Mouse (Mus musculus): ENCODE data around the gene Klk8. TPM values are rescaled to one million over a fixed set of nuclear protein-coding genes. Genes with fewer than 3 reads are reported as not detected.

Klk8 gene
- polyA plus RNA-seq, 1 experiment from 2014 or later: 6.4 TPM

- Histone ChIP-seq H3K27ac (replicated peaks) (no peak overlapping the region), H3K9ac (replicated peaks) (peak overlapping the region; percentile 55), H3K27me3 (peaks cover 32% of the 10 kb centered on the region), H3K36me3 (no peaks in the 10 kb centered on the region), H3K4me1 (peaks cover 20% of the 10 kb centered on the region), H3K9me3 (no peaks in the 10 kb centered on the region), H3K4me2 (replicated peaks) (peak overlapping the region; percentile 80), H3K4me3 (peak overlapping the region; percentile 52)
- ATAC-seq (replicated peaks): peak; percentile 57
- WGBS: 36% methylated on average over 13 of the region's 13 CpGs
Observed at GRCm38 (mm10) chr7:43797844-43798462, 576 bp downstream of the Klk8 start.

DNA sequence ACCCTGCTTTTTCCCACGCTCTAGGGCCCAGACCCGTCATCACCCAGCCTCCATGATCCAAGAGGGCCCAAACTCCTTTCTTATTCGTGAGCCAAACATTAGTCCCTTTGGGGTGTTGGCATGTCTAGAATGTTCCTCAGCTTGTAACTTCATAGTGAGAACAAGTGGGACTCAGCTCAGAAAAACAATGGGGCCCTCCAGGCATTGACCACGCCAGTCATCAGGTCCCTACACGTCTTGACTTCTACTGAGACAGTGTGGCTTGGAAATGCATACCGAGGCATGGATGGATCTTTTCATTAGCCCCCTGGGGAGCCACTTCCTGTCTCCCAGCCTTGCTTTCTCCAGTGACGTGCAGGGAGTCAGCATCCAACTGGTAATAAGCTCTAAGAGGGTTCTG, 2.5 kb downstream of the Klk8 start:
- Histone ChIP-seq H3K27me3 (peaks cover 27% of the 10 kb centered on the region), H3K9me3 (no peaks in the 10 kb centered on the region), H3K9ac (replicated peaks) (no peak overlapping the region), H3K27ac (replicated peaks) (no peak overlapping the region), H3K4me3 (no peak overlapping the region), H3K36me3 (no peaks in the 10 kb centered on the region), H3K4me2 (replicated peaks) (no peak overlapping the region), H3K4me1 (peaks cover 20% of the 10 kb centered on the region)
- 75% methylated on average over 7 of the region's 7 CpGs for WGBS
- ATAC-seq (replicated peaks): no peak

DNA sequence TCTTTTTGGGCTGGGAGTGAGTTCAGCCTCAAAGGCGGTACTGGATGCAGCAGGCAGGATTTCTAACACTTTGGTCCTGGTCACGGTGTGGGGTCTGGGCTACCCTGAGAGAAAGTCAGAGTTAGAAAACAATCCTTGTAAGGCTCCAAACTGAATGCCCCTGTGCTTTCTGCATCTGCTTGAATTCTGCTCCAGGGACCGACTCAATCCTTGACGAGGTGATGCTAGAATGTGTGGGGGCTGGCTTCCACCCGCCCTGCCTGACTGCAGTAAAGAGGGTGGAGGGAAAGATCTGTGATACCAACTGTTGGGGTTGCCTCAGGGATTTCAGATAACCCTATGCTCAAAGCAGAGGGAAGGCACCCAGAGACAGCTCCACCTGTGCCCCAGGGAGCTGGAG, 13.6 kb downstream of the Klk8 start, which contains the start of gene Klk7:
Gene Klk7 (plus strand): TSS at position 301 of the 400 bp plus-strand sequence.
- ATAC-seq (replicated peaks): no peak
- Histone ChIP-seq H3K9me3 (no peaks in the 10 kb centered on the region), H3K36me3 (no peaks in the 10 kb centered on the region), H3K4me3 (no peak within 1 kb of the TSS), H3K4me1 (no peaks in the 10 kb centered on the region), H3K27ac (replicated peaks) (no peak within 1 kb of the TSS), H3K27me3 (no peaks in the 10 kb centered on the region), H3K4me2 (replicated peaks) (no peak within 1 kb of the TSS), H3K9ac (replicated peaks) (no peak within 1 kb of the TSS)
- WGBS: 55% methylated on average over 5 of the region's 5 CpGs

- ATAC-seq (replicated peaks): no peak
- Histone ChIP-seq H3K4me2 (replicated peaks) (no peak overlapping the region), H3K27ac (replicated peaks) (no peak overlapping the region), H3K36me3 (no peaks in the 10 kb centered on the region), H3K27me3 (no peaks in the 10 kb centered on the region), H3K9ac (replicated peaks) (no peak overlapping the region), H3K9me3 (no peaks in the 10 kb centered on the region), H3K4me3 (no peak overlapping the region), H3K4me1 (no peaks in the 10 kb centered on the region)
- WGBS: 84% methylated on average over 7 of the region's 7 CpGs
Observed at GRCm38 (mm10) chr7:43815211-43815610, 17.8 kb downstream of the Klk8 start.

- no peak for ATAC-seq (replicated peaks)
- H3K4me1 ChIP-seq: no peaks in the 10 kb centered on the region
- no peaks in the 10 kb centered on the region for H3K27me3 ChIP-seq
Observed at GRCm38 (mm10) chr7:43816746-43817145, 19.4 kb downstream of the Klk8 start.

DNA sequence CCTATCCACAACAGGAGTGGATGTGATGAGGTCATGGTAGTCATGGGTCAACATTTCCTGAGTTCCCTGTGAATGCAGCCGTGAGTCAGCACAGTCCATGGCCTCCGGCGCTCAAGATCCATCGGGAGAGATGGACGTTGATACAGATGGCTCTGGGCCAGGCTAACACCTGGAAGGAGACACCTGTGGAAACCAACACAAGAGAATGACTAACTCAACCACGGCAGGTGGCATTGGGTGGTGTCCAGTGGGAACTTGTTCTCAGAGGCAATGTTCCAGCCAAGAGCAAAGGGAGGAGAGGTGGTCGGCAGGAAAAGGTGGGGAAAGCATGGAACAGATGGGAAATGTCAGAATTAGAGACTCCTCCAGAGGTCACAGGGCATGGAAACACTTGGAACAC, 24.2 kb downstream of the Klk8 start:
- Histone ChIP-seq H3K9me3 (no peaks in the 10 kb centered on the region), H3K4me2 (replicated peaks) (no peak overlapping the region), H3K9ac (replicated peaks) (no peak overlapping the region), H3K27me3 (no peaks in the 10 kb centered on the region), H3K4me3 (no peak overlapping the region), H3K27ac (replicated peaks) (no peak overlapping the region), H3K4me1 (no peaks in the 10 kb centered on the region), H3K36me3 (no peaks in the 10 kb centered on the region)
- WGBS: 93% methylated on average over 7 of the region's 7 CpGs
- ATAC-seq (replicated peaks): no peak

More at GRCm38 (mm10) chr7:43816746-43817145, 19.4 kb downstream of the Klk8 start:
- no peaks in the 10 kb centered on the region for H3K36me3 ChIP-seq
- H3K9ac ChIP-seq (replicated peaks): no peak overlapping the region
- H3K4me2 ChIP-seq (replicated peaks): no peak overlapping the region
- no peaks in the 10 kb centered on the region for H3K9me3 ChIP-seq
- H3K4me3 ChIP-seq: no peak overlapping the region
- H3K27ac ChIP-seq (replicated peaks): no peak overlapping the region

GRCm38 (mm10) chr7:43824199-43824598, 26.8 kb downstream of the Klk8 start, which contains the start of gene Klk6:
Gene Klk6, plus strand, starts transcription at chr7:43824499.
- Histone ChIP-seq H3K4me1 (no peaks in the 10 kb centered on the region), H3K9me3 (no peaks in the 10 kb centered on the region), H3K27me3 (no peaks in the 10 kb centered on the region), H3K4me3 (no peak within 1 kb of the TSS), H3K36me3 (no peaks in the 10 kb centered on the region), H3K27ac (replicated peaks) (no peak within 1 kb of the TSS), H3K4me2 (replicated peaks) (no peak within 1 kb of the TSS), H3K9ac (replicated peaks) (no peak within 1 kb of the TSS)
- no peak for ATAC-seq (replicated peaks)
- 81% methylated on average over 10 of the region's 10 CpGs for WGBS

DNA sequence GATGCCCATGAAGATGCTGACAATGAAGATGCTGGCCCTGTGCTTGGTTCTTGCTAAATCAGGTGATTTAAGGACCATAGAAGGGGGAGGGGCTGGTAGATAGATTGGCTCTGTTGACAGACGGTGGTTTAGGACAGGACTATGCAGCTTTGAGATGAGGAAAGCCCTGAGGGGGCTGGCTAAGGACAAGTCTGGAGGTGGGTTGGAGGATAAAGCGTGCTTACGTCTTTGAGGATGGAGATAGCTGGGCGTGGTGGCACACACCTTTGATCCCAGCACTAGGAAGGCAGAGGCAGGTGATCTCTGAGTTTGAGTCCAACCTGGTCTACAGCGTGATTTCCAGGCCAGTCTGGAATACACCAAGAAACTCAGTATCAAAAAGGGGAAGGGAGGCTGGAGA, 28.7 kb downstream of the Klk8 start:
- Histone ChIP-seq H3K27ac (replicated peaks) (no peak overlapping the region), H3K4me1 (no peaks in the 10 kb centered on the region), H3K9ac (replicated peaks) (no peak overlapping the region), H3K4me2 (replicated peaks) (no peak overlapping the region), H3K4me3 (no peak overlapping the region), H3K9me3 (no peaks in the 10 kb centered on the region), H3K36me3 (no peaks in the 10 kb centered on the region), H3K27me3 (no peaks in the 10 kb centered on the region)
- ATAC-seq (replicated peaks): no peak
- WGBS: 89% methylated on average over 5 of the region's 5 CpGs

- no peak for ATAC-seq (replicated peaks)
- no peak overlapping the region for H3K4me3 ChIP-seq
- H3K9me3 ChIP-seq: no peaks in the 10 kb centered on the region
- no peak overlapping the region for H3K4me2 ChIP-seq (replicated peaks)
- no peaks in the 10 kb centered on the region for H3K36me3 ChIP-seq
- WGBS: 82% methylated on average over 4 of the region's 4 CpGs
- no peak overlapping the region for H3K27ac ChIP-seq (replicated peaks)
- H3K4me1 ChIP-seq: no peaks in the 10 kb centered on the region
- no peaks in the 10 kb centered on the region for H3K27me3 ChIP-seq
- no peak overlapping the region for H3K9ac ChIP-seq (replicated peaks)
Observed at GRCm38 (mm10) chr7:43827706-43828105, 30.3 kb downstream of the Klk8 start.

DNA sequence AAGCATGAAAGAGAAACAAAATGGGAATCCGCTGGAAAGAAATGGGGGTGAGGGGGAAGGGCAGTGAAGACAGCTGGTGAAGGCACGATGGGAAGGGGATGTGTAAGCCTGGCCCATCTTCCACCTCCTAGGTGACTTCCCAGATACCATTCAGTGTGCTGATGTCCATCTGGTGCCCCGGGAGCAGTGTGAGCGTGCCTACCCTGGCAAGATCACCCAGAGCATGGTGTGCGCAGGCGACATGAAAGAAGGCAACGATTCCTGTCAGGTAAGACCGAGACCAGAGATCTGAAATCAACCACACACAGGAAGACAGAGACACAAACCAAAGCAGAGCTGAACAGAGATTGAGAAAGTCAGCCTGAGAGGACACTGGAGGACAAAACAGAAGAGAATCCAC, 31.6 kb downstream of the Klk8 start:
- Histone ChIP-seq H3K4me1 (no peaks in the 10 kb centered on the region), H3K9me3 (no peaks in the 10 kb centered on the region), H3K4me2 (replicated peaks) (no peak overlapping the region), H3K36me3 (no peaks in the 10 kb centered on the region), H3K27ac (replicated peaks) (no peak overlapping the region), H3K27me3 (no peaks in the 10 kb centered on the region), H3K4me3 (no peak overlapping the region), H3K9ac (replicated peaks) (no peak overlapping the region)
- ATAC-seq (replicated peaks): no peak
- WGBS: 89% methylated on average over 8 of the region's 8 CpGs

DNA sequence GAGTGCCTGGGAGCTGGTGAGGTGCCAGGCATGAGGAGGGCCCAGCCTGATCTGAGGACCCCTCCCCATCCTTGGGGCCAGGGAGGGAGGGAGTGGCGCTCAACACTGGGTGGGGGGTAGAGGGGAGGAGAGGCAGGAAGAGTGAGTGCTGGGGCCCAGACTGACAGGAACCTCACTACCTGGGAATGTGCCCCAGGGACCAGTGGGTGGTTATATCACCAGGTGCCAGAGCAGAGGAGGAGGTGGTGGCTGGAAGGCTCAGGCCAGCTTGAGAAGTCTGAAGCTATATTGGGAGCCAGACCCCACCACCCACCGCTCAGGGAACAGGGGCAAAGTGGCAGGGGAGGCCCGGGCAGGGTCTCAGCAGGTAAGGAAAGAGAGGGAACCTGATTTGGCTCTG, 44.3 kb downstream of the Klk8 start, which contains the start of gene Klk5:
Gene Klk5 (plus strand): TSS at position 271 of the 400 bp plus-strand sequence.
- Histone ChIP-seq H3K9me3 (no peaks in the 10 kb centered on the region), H3K4me3 (no peak within 1 kb of the TSS), H3K9ac (replicated peaks) (no peak within 1 kb of the TSS), H3K4me1 (no peaks in the 10 kb centered on the region), H3K27me3 (no peaks in the 10 kb centered on the region), H3K36me3 (no peaks in the 10 kb centered on the region), H3K4me2 (replicated peaks) (no peak within 1 kb of the TSS), H3K27ac (replicated peaks) (no peak within 1 kb of the TSS)
- ATAC-seq (replicated peaks): no peak
- 67% methylated on average over 3 of the region's 3 CpGs for WGBS

DNA sequence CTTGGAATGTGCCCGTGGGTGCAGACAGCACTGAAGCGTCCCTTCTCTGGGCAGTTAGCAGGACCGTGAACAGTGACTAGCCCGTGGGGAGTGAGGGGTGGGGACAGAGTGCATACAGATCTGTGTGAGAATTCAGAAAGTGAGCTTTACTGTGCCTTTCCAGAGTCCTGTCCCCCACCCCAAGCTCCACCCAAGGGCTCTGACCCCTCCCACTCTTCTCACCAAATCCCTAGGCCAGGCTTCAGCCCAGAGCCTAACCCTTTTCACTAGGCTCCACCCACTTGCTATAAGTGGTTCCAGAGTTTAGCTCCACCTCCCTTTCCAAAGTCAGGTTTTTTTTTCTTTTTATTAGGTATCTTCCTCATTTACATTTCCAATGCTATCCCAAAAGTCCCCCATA, 46.4 kb downstream of the Klk8 start:
- Histone ChIP-seq H3K9me3 (no peaks in the 10 kb centered on the region), H3K27ac (replicated peaks) (no peak overlapping the region), H3K36me3 (no peaks in the 10 kb centered on the region), H3K27me3 (no peaks in the 10 kb centered on the region), H3K4me3 (no peak overlapping the region), H3K9ac (replicated peaks) (no peak overlapping the region), H3K4me1 (no peaks in the 10 kb centered on the region), H3K4me2 (replicated peaks) (no peak overlapping the region)
- 92% methylated on average over 4 of the region's 4 CpGs for WGBS
- no peak for ATAC-seq (replicated peaks)

DNA sequence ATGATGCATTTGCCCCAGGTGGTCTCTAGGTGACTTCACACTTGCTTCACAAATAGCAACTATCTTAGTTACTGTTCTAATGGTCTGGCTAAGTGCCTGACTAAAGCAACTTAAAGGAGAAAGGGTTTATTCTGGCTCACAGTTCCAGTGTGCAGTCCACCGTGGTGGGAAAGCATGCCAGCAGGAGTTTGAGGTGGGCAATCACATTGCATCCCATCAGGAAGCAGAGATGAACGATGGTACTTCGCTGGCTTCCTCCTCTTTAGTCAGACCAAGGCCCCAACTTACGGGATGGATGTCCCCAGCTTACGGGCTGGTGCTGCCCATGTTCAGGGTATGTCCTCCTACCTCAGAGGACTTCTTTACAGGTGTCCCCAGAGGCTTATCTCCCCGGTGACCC, 54.2 kb downstream of the Klk8 start:
- WGBS: 90% methylated on average over 6 of the region's 6 CpGs
- no peaks in the 10 kb centered on the region for H3K9me3 ChIP-seq
- ATAC-seq (replicated peaks): no peak

More for the DNA sequence above, 54.2 kb downstream of the Klk8 start:
- Histone ChIP-seq H3K4me3 (no peak overlapping the region), H3K27ac (replicated peaks) (no peak overlapping the region), H3K36me3 (no peaks in the 10 kb centered on the region), H3K4me1 (no peaks in the 10 kb centered on the region), H3K9ac (replicated peaks) (no peak overlapping the region), H3K27me3 (no peaks in the 10 kb centered on the region), H3K4me2 (replicated peaks) (no peak overlapping the region)
